In the genomic region with DNA sequence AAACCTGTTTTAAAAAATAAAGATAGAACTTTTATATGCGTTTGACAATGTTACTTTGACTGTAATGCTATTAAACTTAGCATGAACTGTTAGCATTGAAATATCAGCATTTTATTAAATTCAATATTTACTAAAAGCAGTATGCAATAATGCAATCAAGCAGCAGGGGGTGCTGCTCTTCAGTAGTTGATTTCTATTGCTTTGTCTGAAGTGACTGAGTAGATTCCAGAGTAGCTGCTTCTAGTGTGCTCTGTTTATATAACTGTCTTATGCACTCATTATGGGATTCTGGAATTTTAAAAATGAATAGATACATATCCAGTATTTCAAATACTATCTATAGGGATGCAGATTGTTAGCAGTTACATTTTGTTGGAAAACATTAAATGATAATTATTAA, we compare ENCODE assay signal across 10 mouse cellular contexts.
DNase-seq lines count a peak whose midpoint lies in the region; ATAC-seq and TF ChIP-seq lines count a peak whose summit lies in the region.
"Had no signal": no experiment of that assay in that cellular context is flagged by ENCODE, and none has a peak within 500 bp of the region (broad histone marks: within the 10 kb centered on the region; RNA-seq: fewer than 3 reads in every experiment).

No protein-coding gene starts in this region.

- no peaks in the 10 kb centered on the region for H3K27me3 ChIP-seq in hindbrain, embryonic 15.5 days
- H3K27me3 ChIP-seq in hindbrain, embryonic 13.5 days: no peaks in the 10 kb centered on the region
- H3K27me3 ChIP-seq in hindbrain, embryonic 16.5 days (replicated peaks; ENCODE audit: control insufficient read depth, insufficient read depth, low read length): no peaks in the 10 kb centered on the region
- H3K27me3 ChIP-seq in lung, embryonic 14.5 days (ENCODE audit: insufficient read depth, low read length): no peaks in the 10 kb centered on the region
- H3K27me3 ChIP-seq in stomach, postnatal 0 days (ENCODE audit: control insufficient read depth, insufficient read depth, low read length): no peaks in the 10 kb centered on the region
- H3K27me3 ChIP-seq: embryonic facial prominence, embryonic 15.5 days; liver, embryonic 15.5 days had no signal

- 77% methylated on average over 1 of the region's 1 CpGs for WGBS in hindbrain, embryonic 15.5 days
- 59% methylated on average over 1 of the region's 1 CpGs for WGBS in hindbrain, embryonic 13.5 days
- WGBS in hindbrain, embryonic 16.5 days: 66% methylated on average over 1 of the region's 1 CpGs
- WGBS in lung, embryonic 14.5 days: 48% methylated on average over 1 of the region's 1 CpGs
- WGBS in stomach, postnatal 0 days: 31% methylated on average over 1 of the region's 1 CpGs

- no peaks in the 10 kb centered on the region for H3K4me1 ChIP-seq in hindbrain, embryonic 15.5 days (replicated peaks)
- no peaks in the 10 kb centered on the region for H3K4me1 ChIP-seq in hindbrain, embryonic 13.5 days (replicated peaks)
- H3K4me1 ChIP-seq in ES-E14 (ENCODE audit: control insufficient read depth in 2 of 2, insufficient read depth in 2 of 2, low read length in 2 of 2, poor library complexity in 1 of 2): no peaks in the 10 kb centered on the region
- no peaks in the 10 kb centered on the region for H3K4me1 ChIP-seq in hindbrain, embryonic 16.5 days (ENCODE audit: control insufficient read depth, insufficient read depth, low read depth, low read length)
- H3K4me1 ChIP-seq in lung, embryonic 14.5 days (ENCODE audit: insufficient read depth): no peaks in the 10 kb centered on the region
- no peaks in the 10 kb centered on the region for H3K4me1 ChIP-seq in stomach, postnatal 0 days (replicated peaks; ENCODE audit: control insufficient read depth, insufficient read depth)
- H3K4me1 ChIP-seq: embryonic facial prominence, embryonic 15.5 days; liver, embryonic 15.5 days had no signal

- DNase-seq in ES-E14 (ENCODE audit: low read depth, low spot score): no peak
- peak; percentile 39 for DNase-seq in brain, embryonic 18.5 days (ENCODE audit: low read depth, low spot score)
- DNase-seq in lung, embryonic 14.5 days: peak; percentile 89
- DNase-seq in stomach, postnatal 0 days (ENCODE audit: low spot score): peak; percentile 39
- DNase-seq in spleen, adult 12 weeks (ENCODE audit: low spot score): no peak

- no peaks in the 10 kb centered on the region for H3K36me3 ChIP-seq in hindbrain, embryonic 15.5 days
- H3K36me3 ChIP-seq in hindbrain, embryonic 13.5 days: no peaks in the 10 kb centered on the region
- H3K36me3 ChIP-seq in ES-E14 (ENCODE audit: control insufficient read depth, insufficient read depth, low read length, poor library complexity, severe bottlenecking): no peaks in the 10 kb centered on the region
- no peaks in the 10 kb centered on the region for H3K36me3 ChIP-seq in hindbrain, embryonic 16.5 days (ENCODE audit: control insufficient read depth, insufficient read depth, low read length)
- no peaks in the 10 kb centered on the region for H3K36me3 ChIP-seq in lung, embryonic 14.5 days (ENCODE audit: insufficient read depth)
- H3K36me3 ChIP-seq in stomach, postnatal 0 days (ENCODE audit: control insufficient read depth, insufficient read depth, low read length): no peaks in the 10 kb centered on the region
- H3K36me3 ChIP-seq: embryonic facial prominence, embryonic 15.5 days; liver, embryonic 15.5 days had no signal

- TF ChIP-seq EP300 in stomach, postnatal 0 days (optimal IDR thresholded peaks at IDR 0.05): no peak

- no peak overlapping the region for H3K27ac ChIP-seq in hindbrain, embryonic 15.5 days (replicated peaks)
- no peak overlapping the region for H3K27ac ChIP-seq in hindbrain, embryonic 13.5 days
- no peak overlapping the region for H3K27ac ChIP-seq in ES-E14 (ENCODE audit: insufficient read depth, low read depth, low read length, poor library complexity, severe bottlenecking)
- H3K27ac ChIP-seq in hindbrain, embryonic 16.5 days (ENCODE audit: low read depth, low read length): no peak overlapping the region
- no peak overlapping the region for H3K27ac ChIP-seq in lung, embryonic 14.5 days (ENCODE audit: low read depth)
- no peak overlapping the region for H3K27ac ChIP-seq in stomach, postnatal 0 days (replicated peaks)
- H3K27ac ChIP-seq: embryonic facial prominence, embryonic 15.5 days; liver, embryonic 15.5 days had no signal

- peak; percentile 66; the same call in 1 of the 2 replicates for ATAC-seq in hindbrain, embryonic 15.5 days (ENCODE audit: low FRiP score, low read depth)
- ATAC-seq in hindbrain, embryonic 13.5 days (ENCODE audit: low FRiP score): no peak
- 0 out of 2 replicates have a peak, but pooled peaks have one; percentile 61 for ATAC-seq in hindbrain, embryonic 16.5 days
- 0 out of 2 replicates have a peak, but pooled peaks have one; percentile 52 for ATAC-seq in lung, embryonic 14.5 days (ENCODE audit: insufficient read depth)
- ATAC-seq in stomach, postnatal 0 days (ENCODE audit: low FRiP score, low TSS enrichment): no peak

- H3K9me3 ChIP-seq in hindbrain, embryonic 15.5 days: no peaks in the 10 kb centered on the region
- no peaks in the 10 kb centered on the region for H3K9me3 ChIP-seq in hindbrain, embryonic 13.5 days
- H3K9me3 ChIP-seq in ES-E14 (ENCODE audit: control insufficient read depth, insufficient read depth, low read depth, low read length): no peaks in the 10 kb centered on the region
- H3K9me3 ChIP-seq in hindbrain, embryonic 16.5 days (ENCODE audit: control insufficient read depth, low read length): no peaks in the 10 kb centered on the region
- no peaks in the 10 kb centered on the region for H3K9me3 ChIP-seq in lung, embryonic 14.5 days (ENCODE audit: low read depth, low read length)
- no peaks in the 10 kb centered on the region for H3K9me3 ChIP-seq in stomach, postnatal 0 days (ENCODE audit: control insufficient read depth, low read length)
- H3K9me3 ChIP-seq: embryonic facial prominence, embryonic 15.5 days; liver, embryonic 15.5 days had no signal

- peak; percentile 74 for TF ChIP-seq CTCF in lung, embryonic 14.5 days (IDR thresholded peaks at IDR 0.05; ENCODE audit: low read depth)
- TF ChIP-seq CTCF in stomach, postnatal 0 days (IDR thresholded peaks at IDR 0.05; ENCODE audit: low read depth): peak; percentile 82

- no peak overlapping the region for H3K4me3 ChIP-seq in hindbrain, embryonic 15.5 days
- H3K4me3 ChIP-seq in hindbrain, embryonic 13.5 days: no peak overlapping the region
- H3K4me3 ChIP-seq in ES-E14 (ENCODE audit: insufficient read depth in 1 of 2, low read depth in 1 of 2, low read length in 2 of 2, poor library complexity in 1 of 2, severe bottlenecking in 1 of 2): no peak overlapping the region
- no peak overlapping the region for H3K4me3 ChIP-seq in hindbrain, embryonic 16.5 days (ENCODE audit: low read length)
- H3K4me3 ChIP-seq in lung, embryonic 14.5 days (ENCODE audit: low read depth, low read length): no peak overlapping the region
- H3K4me3 ChIP-seq in stomach, postnatal 0 days (ENCODE audit: low read depth, low read length): no peak overlapping the region
- H3K4me3 ChIP-seq: embryonic facial prominence, embryonic 15.5 days; liver, embryonic 15.5 days had no signal

- H3K4me2 ChIP-seq in hindbrain, embryonic 15.5 days: no peak overlapping the region
- no peak overlapping the region for H3K4me2 ChIP-seq in hindbrain, embryonic 13.5 days
- H3K4me2 ChIP-seq in hindbrain, embryonic 16.5 days (ENCODE audit: low read length): no peak overlapping the region
- H3K4me2 ChIP-seq in lung, embryonic 14.5 days: no peak overlapping the region
- H3K4me2 ChIP-seq in stomach, postnatal 0 days (replicated peaks; ENCODE audit: low read depth): no peak overlapping the region
- H3K4me2 ChIP-seq: embryonic facial prominence, embryonic 15.5 days; liver, embryonic 15.5 days had no signal

- no peak overlapping the region for H3K9ac ChIP-seq in hindbrain, embryonic 15.5 days
- no peak overlapping the region for H3K9ac ChIP-seq in hindbrain, embryonic 13.5 days
- no peak overlapping the region for H3K9ac ChIP-seq in ES-E14 (ENCODE audit: insufficient read depth, low read depth, low read length, poor library complexity, severe bottlenecking)
- H3K9ac ChIP-seq in hindbrain, embryonic 16.5 days (ENCODE audit: low read depth, low read length): no peak overlapping the region
- H3K9ac ChIP-seq in lung, embryonic 14.5 days: no peak overlapping the region
- H3K9ac ChIP-seq in stomach, postnatal 0 days (ENCODE audit: low read length): no peak overlapping the region
- H3K9ac ChIP-seq: embryonic facial prominence, embryonic 15.5 days; liver, embryonic 15.5 days had no signal

- in situ Hi-C loops in ES-E14 (cut with MboI; ENCODE audit: low sequenced_read_pairs in 2 of 2, unreplicated experiment in 2 of 2): loop anchor here (25.0 kb wide), 1 partner anchor 824 kb away; no protein-coding TSS in a partner anchor

TF ChIP-seq in ES-E14, 5 proteins besides CTCF, POLR2A, EP300 and RAD21:
- TF ChIP-seq HCFC1 (IDR thresholded peaks at IDR 0.05; ENCODE audit: borderline replicate concordance, insufficient read depth, low read length) (no peak), MAFK (IDR thresholded peaks at IDR 0.05; ENCODE audit: insufficient read depth, low read depth, low read length) (no peak), ZC3H11A (IDR thresholded peaks at IDR 0.05; ENCODE audit: borderline replicate concordance, low read depth, low read length) (peak; percentile 80), CHD2 (IDR thresholded peaks at IDR 0.05; ENCODE audit: low read depth, low read length) (no peak), ZNF384 (IDR thresholded peaks at IDR 0.05; ENCODE audit: low read depth, low read length) (no peak)

Comparison
In these comparisons a context has a peak if more than half of its experiments do, and no peak if none do; other contexts are left out.
1. ATAC-seq: peak in hindbrain, embryonic 15.5 days (single experiment), hindbrain, embryonic 16.5 days (single experiment) and lung, embryonic 14.5 days (single experiment); none in hindbrain, embryonic 13.5 days (single experiment) and stomach, postnatal 0 days (single experiment).
2. DNase-seq: peak in brain, embryonic 18.5 days (single experiment), lung, embryonic 14.5 days (single experiment) and stomach, postnatal 0 days (single experiment); none in ES-E14 (single experiment) and spleen, adult 12 weeks (single experiment).